ENCODE assay signal across 9 mouse cellular contexts in genomic region chr15:25640840-25641752, GRCm38 (mm10). TPM values are rescaled to one million over a fixed set of nuclear protein-coding genes. Genes with fewer than 3 reads are reported as not detected.
DNase-seq lines count a peak whose midpoint lies in the region; ATAC-seq and TF ChIP-seq lines count a peak whose summit lies in the region.
"Had no signal": no experiment of that assay in that cellular context is flagged by ENCODE, and none has a peak within 500 bp of the region (broad histone marks: within the 10 kb centered on the region; RNA-seq: fewer than 3 reads in every experiment).

No protein-coding gene starts in this region.

- H3K9ac ChIP-seq in intestine, postnatal 0 days (ENCODE audit: low read depth, low read length), result no peak overlapping the region
- no peak overlapping the region for H3K9ac ChIP-seq in intestine, embryonic 16.5 days (ENCODE audit: low read depth, low read length)
- no peak overlapping the region for H3K9ac ChIP-seq in embryonic facial prominence, embryonic 15.5 days
- H3K9ac ChIP-seq in limb, embryonic 14.5 days (ENCODE audit: low read depth, low read length, severe bottlenecking), result no peak overlapping the region
- H3K9ac ChIP-seq: hindbrain, embryonic 13.5 days had no signal

- no peaks in the 10 kb centered on the region for H3K36me3 ChIP-seq in intestine, postnatal 0 days (ENCODE audit: control insufficient read depth, insufficient read depth)
- no peaks in the 10 kb centered on the region for H3K36me3 ChIP-seq in intestine, embryonic 16.5 days (ENCODE audit: control insufficient read depth, insufficient read depth, low read length)
- no peaks in the 10 kb centered on the region for H3K36me3 ChIP-seq in embryonic facial prominence, embryonic 15.5 days
- H3K36me3 ChIP-seq in limb, embryonic 14.5 days (ENCODE audit: control insufficient read depth, insufficient read depth, low read length), result no peaks in the 10 kb centered on the region
- H3K36me3 ChIP-seq: hindbrain, embryonic 13.5 days had no signal

- no peaks in the 10 kb centered on the region for H3K27me3 ChIP-seq in intestine, postnatal 0 days (replicated peaks; ENCODE audit: control insufficient read depth, insufficient read depth, low read length)
- H3K27me3 ChIP-seq in intestine, embryonic 16.5 days (replicated peaks; ENCODE audit: control insufficient read depth, insufficient read depth, low read length), result no peaks in the 10 kb centered on the region
- H3K27me3 ChIP-seq in embryonic facial prominence, embryonic 15.5 days, result no peaks in the 10 kb centered on the region
- H3K27me3 ChIP-seq in limb, embryonic 14.5 days (ENCODE audit: control insufficient read depth, insufficient read depth, low read length), result no peaks in the 10 kb centered on the region
- H3K27me3 ChIP-seq: hindbrain, embryonic 13.5 days had no signal

- no peak for TF ChIP-seq POLR2A in limb, embryonic 14.5 days (IDR thresholded peaks at IDR 0.05; ENCODE audit: borderline replicate concordance, extremely low read depth, insufficient read depth, insufficient read length)

- H3K4me2 ChIP-seq in intestine, postnatal 0 days (replicated peaks; ENCODE audit: low read depth), result no peak overlapping the region
- no peak overlapping the region for H3K4me2 ChIP-seq in intestine, embryonic 16.5 days (ENCODE audit: low read depth, low read length)
- H3K4me2 ChIP-seq in embryonic facial prominence, embryonic 15.5 days (replicated peaks), result no peak overlapping the region
- no peak overlapping the region for H3K4me2 ChIP-seq in limb, embryonic 14.5 days (replicated peaks; ENCODE audit: low read depth, low read length, severe bottlenecking)
- H3K4me2 ChIP-seq: hindbrain, embryonic 13.5 days had no signal

- H3K4me1 ChIP-seq in intestine, postnatal 0 days (replicated peaks; ENCODE audit: control insufficient read depth, insufficient read depth, low read length), result peaks cover 18% of the 10 kb centered on the region; the same call in 1 of the 2 replicates
- peaks cover 43% of the 10 kb centered on the region for H3K4me1 ChIP-seq in intestine, embryonic 16.5 days (ENCODE audit: control insufficient read depth, insufficient read depth, low read length)
- peaks cover 43% of the 10 kb centered on the region for H3K4me1 ChIP-seq in embryonic facial prominence, embryonic 15.5 days
- H3K4me1 ChIP-seq in limb, embryonic 14.5 days (ENCODE audit: control insufficient read depth, insufficient read depth, low read length), result peaks cover 66% of the 10 kb centered on the region

- H3K27ac ChIP-seq in intestine, postnatal 0 days (ENCODE audit: low read depth, low read length), result peak overlapping the region; percentile 46; the same call in 1 of the 2 replicates
- H3K27ac ChIP-seq in intestine, embryonic 16.5 days (ENCODE audit: low read length), result no peak overlapping the region
- H3K27ac ChIP-seq in embryonic facial prominence, embryonic 15.5 days (replicated peaks), result peak overlapping the region; percentile 17
- peak overlapping the region; percentile 63; the same call in 1 of the 2 replicates for H3K27ac ChIP-seq in limb, embryonic 14.5 days (replicated peaks; ENCODE audit: low read depth, low read length)
- H3K27ac ChIP-seq: hindbrain, embryonic 13.5 days had no signal

- H3K4me3 ChIP-seq in intestine, postnatal 0 days (ENCODE audit: low read depth, low read length), result no peak overlapping the region
- no peak overlapping the region for H3K4me3 ChIP-seq in intestine, embryonic 16.5 days (ENCODE audit: low read length)
- no peak overlapping the region for H3K4me3 ChIP-seq in embryonic facial prominence, embryonic 15.5 days (replicated peaks)
- no peak overlapping the region for H3K4me3 ChIP-seq in limb, embryonic 14.5 days (replicated peaks; ENCODE audit: low read length)
- H3K4me3 ChIP-seq: hindbrain, embryonic 13.5 days had no signal

- ATAC-seq in intestine, postnatal 0 days, result peak; percentile 29; the same call in 1 of the 2 replicates
- ATAC-seq in intestine, embryonic 16.5 days, result no peak
- ATAC-seq in embryonic facial prominence, embryonic 15.5 days (ENCODE audit: insufficient number of reproducible peaks, low FRiP score, low TSS enrichment, low read depth), result no peak
- ATAC-seq in limb, embryonic 14.5 days (ENCODE audit: low FRiP score, low read depth), result no peak

- DNase-seq in kidney, adult 8-10 months, result peak; percentile 88 to 89
- DNase-seq in limb, embryonic 14.5 days (ENCODE audit: low spot score), result no peak
- DNase-seq in layer of hippocampus, postnatal 14 days (ENCODE audit: low spot score in 2 of 2), result no peak
- DNase-seq in layer of hippocampus, adult 11-12 months (ENCODE audit: low spot score), result no peak
- DNase-seq: cerebellum, adult 11-12 months had no signal

- no peak for TF ChIP-seq CTCF in intestine, postnatal 0 days (IDR thresholded peaks at IDR 0.05; ENCODE audit: low read depth)

- 48% methylated on average over 12 of the region's 12 CpGs for WGBS in intestine, postnatal 0 days
- WGBS in intestine, embryonic 16.5 days, result 66% methylated on average over 12 of the region's 12 CpGs
- 78% methylated on average over 12 of the region's 12 CpGs for WGBS in embryonic facial prominence, embryonic 15.5 days
- 66% methylated on average over 12 of the region's 12 CpGs for WGBS in limb, embryonic 14.5 days

- H3K9me3 ChIP-seq in intestine, postnatal 0 days (ENCODE audit: control insufficient read depth), result no peaks in the 10 kb centered on the region
- no peaks in the 10 kb centered on the region for H3K9me3 ChIP-seq in intestine, embryonic 16.5 days (ENCODE audit: control insufficient read depth, low read length)
- H3K9me3 ChIP-seq in embryonic facial prominence, embryonic 15.5 days (replicated peaks), result no peaks in the 10 kb centered on the region
- H3K9me3 ChIP-seq in limb, embryonic 14.5 days (ENCODE audit: control insufficient read depth, low read length), result no peaks in the 10 kb centered on the region
- H3K9me3 ChIP-seq: hindbrain, embryonic 13.5 days had no signal

RNA-seq across cellular contexts. Expression of gene Myo10, which starts 18.8 kb away (rescaled TPM):
- 9.5 and 11.8 TPM in 2 replicates for polyA plus RNA-seq in intestine, postnatal 0 days (2015; fragmentation: Nextera tagmentation; extraction: Ambion mirVana)
- 17.7 and 19.2 TPM in 2 replicates for polyA plus RNA-seq in intestine, embryonic 16.5 days (2015; fragmentation: Nextera tagmentation; extraction: Ambion mirVana)
- polyA plus RNA-seq in embryonic facial prominence, embryonic 15.5 days (2015; fragmentation: Nextera tagmentation; extraction: Ambion mirVana), result 34.0 and 34.9 TPM in 2 replicates
- 25.5 and 26.9 TPM in 2 replicates for polyA plus RNA-seq in limb, embryonic 14.5 days (2012; rRNA removed)
- polyA plus RNA-seq in limb, embryonic 14.5 days (2014; fragmentation: Nextera tagmentation; extraction: Ambion mirVana), result 28.8 and 34.2 TPM in 2 replicates
- total RNA-seq in layer of hippocampus, postnatal 14 days (2021), result 10 to 100 TPM; 49.5 to 57.6 TPM

Comparison
In these comparisons a context has a peak if more than half of its experiments do, and no peak if none do; other contexts are left out.
1. DNase-seq: peak in kidney, adult 8-10 months (2 of 2); none in limb, embryonic 14.5 days (single experiment), layer of hippocampus, postnatal 14 days (0 of 2) and layer of hippocampus, adult 11-12 months (single experiment).